Mouse (Mus musculus): ENCODE measurements around the gene Galnt10.

Gene Galnt10

GRCm38 (mm10) chr11:57787913-57788312 is 142.7 kb downstream of the Galnt10 start:
- in situ Hi-C loops (cut with MseI, MboI) = no loop called here

- in situ Hi-C loops (cut with MseI, MboI) = no loop called here
Observed at GRCm38 (mm10) chr11:57790866-57791535, 145.8 kb downstream of the Galnt10 start.

- in situ Hi-C loops (cut with MseI, MboI) = no loop called here
Observed at GRCm38 (mm10) chr11:57795086-57795485, 149.8 kb downstream of the Galnt10 start.

GRCm38 (mm10) chr11:57797828-57798227 is 152.6 kb downstream of the Galnt10 start:
- in situ Hi-C loops (cut with MseI, MboI) = no loop called here

- in situ Hi-C loops (cut with MseI, MboI) = no loop called here
Observed at GRCm38 (mm10) chr11:57799456-57799855, 154.2 kb downstream of the Galnt10 start.

GRCm38 (mm10) chr11:57800266-57800951 is 155.2 kb downstream of the Galnt10 start:
- in situ Hi-C loops (cut with MseI, MboI) = loop anchor here in 1 of 2 experiments (25.0 kb wide), 1 partner anchor 287 kb away; the partner anchor contains the start of gene Gm12248

GRCm38 (mm10) chr11:57800971-57801765 is 155.9 kb downstream of the Galnt10 start, which contains the start of gene Sap30l:
Sap30l (plus strand) TSS chr11:57801637.
- in situ Hi-C loops (cut with MseI, MboI) = loop anchor here in 1 of 2 experiments (25.0 kb wide), 1 partner anchor 286 kb away; the partner anchor contains the start of gene Gm12248

GRCm38 (mm10) chr11:57801766-57802510 is 156.7 kb downstream of the Galnt10 start:
- in situ Hi-C loops (cut with MseI, MboI) = loop anchor here in 1 of 2 experiments (25.0 kb wide), 1 partner anchor 285 kb away; the partner anchor contains the start of gene Gm12248

GRCm38 (mm10) chr11:57802511-57802870 is 157.2 kb downstream of the Galnt10 start:
- in situ Hi-C loops (cut with MseI, MboI) = loop anchor here in 1 of 2 experiments (25.0 kb wide), 1 partner anchor 285 kb away; the partner anchor contains the start of gene Gm12248

- in situ Hi-C loops (cut with MseI, MboI) = loop anchor here in 1 of 2 experiments (25.0 kb wide), 1 partner anchor 282 kb away; the partner anchor contains the start of gene Gm12248
Observed at GRCm38 (mm10) chr11:57805047-57805446, 159.8 kb downstream of the Galnt10 start.

GRCm38 (mm10) chr11:57809017-57809731 is 163.9 kb downstream of the Galnt10 start:
- in situ Hi-C loops (cut with MseI, MboI) = loop anchor here in 1 of 2 experiments (25.0 kb wide), 1 partner anchor 278 kb away; the partner anchor contains the start of gene Gm12248

- in situ Hi-C loops (cut with MseI, MboI) = loop anchor here (10.0 to 25.0 kb wide), 2 partner anchors 275 to 278 kb away; partner anchors contain the start of gene Gm12248 (in 1 of the 2)
Observed at GRCm38 (mm10) chr11:57809732-57810098, 164.5 kb downstream of the Galnt10 start.

- in situ Hi-C loops (cut with MseI, MboI) = loop anchor here (10.0 to 25.0 kb wide), 2 partner anchors 274 to 276 kb away; partner anchors contain the start of gene Gm12248 (in 1 of the 2)
Observed at GRCm38 (mm10) chr11:57811006-57811405, 165.8 kb downstream of the Galnt10 start.

GRCm38 (mm10) chr11:57812212-57812611 is 167.0 kb downstream of the Galnt10 start:
- in situ Hi-C loops (cut with MseI, MboI) = loop anchor here (10.0 to 25.0 kb wide), 2 partner anchors 273 to 275 kb away; partner anchors contain the start of gene Gm12248 (in 1 of the 2)

- in situ Hi-C loops (cut with MseI, MboI) = loop anchor here (10.0 to 25.0 kb wide), 2 partner anchors 271 to 274 kb away; partner anchors contain the start of gene Gm12248 (in 1 of the 2)
Observed at GRCm38 (mm10) chr11:57813641-57814040, 168.4 kb downstream of the Galnt10 start.

GRCm38 (mm10) chr11:57818189-57818588 is 172.9 kb downstream of the Galnt10 start:
- in situ Hi-C loops (cut with MseI, MboI) = loop anchor here (10.0 to 25.0 kb wide), 2 partner anchors 267 to 269 kb away; partner anchors contain the start of gene Gm12248 (in 1 of the 2)

GRCm38 (mm10) chr11:57819999-57820581 is 174.8 kb downstream of the Galnt10 start:
- in situ Hi-C loops (cut with MseI, MboI) = loop anchor here (10.0 to 25.0 kb wide), 2 partner anchors 265 to 267 kb away; partner anchors contain the start of gene Gm12248 (in 1 of the 2)

GRCm38 (mm10) chr11:57823159-57823558 is 177.9 kb downstream of the Galnt10 start:
- in situ Hi-C loops (cut with MseI, MboI) = loop anchor here in 1 of 2 experiments (25.0 kb wide), 1 partner anchor 264 kb away; the partner anchor contains the start of gene Gm12248

- in situ Hi-C loops (cut with MseI, MboI) = loop anchor here in 1 of 2 experiments (25.0 kb wide), 1 partner anchor 264 kb away; the partner anchor contains the start of gene Gm12248
Observed at GRCm38 (mm10) chr11:57823714-57824113, 178.5 kb downstream of the Galnt10 start.

Measured in mouse trophoblast stem cell (cell line).